Mouse (Mus musculus): ENCODE measurements around the gene Atp11b. TPM values are rescaled to one million over a fixed set of nuclear protein-coding genes. Genes with fewer than 3 reads are reported as not detected.

The Atp11b gene
- polyA plus RNA-seq, 1 experiment from 2014 or later: 31.4 TPM

DNA sequence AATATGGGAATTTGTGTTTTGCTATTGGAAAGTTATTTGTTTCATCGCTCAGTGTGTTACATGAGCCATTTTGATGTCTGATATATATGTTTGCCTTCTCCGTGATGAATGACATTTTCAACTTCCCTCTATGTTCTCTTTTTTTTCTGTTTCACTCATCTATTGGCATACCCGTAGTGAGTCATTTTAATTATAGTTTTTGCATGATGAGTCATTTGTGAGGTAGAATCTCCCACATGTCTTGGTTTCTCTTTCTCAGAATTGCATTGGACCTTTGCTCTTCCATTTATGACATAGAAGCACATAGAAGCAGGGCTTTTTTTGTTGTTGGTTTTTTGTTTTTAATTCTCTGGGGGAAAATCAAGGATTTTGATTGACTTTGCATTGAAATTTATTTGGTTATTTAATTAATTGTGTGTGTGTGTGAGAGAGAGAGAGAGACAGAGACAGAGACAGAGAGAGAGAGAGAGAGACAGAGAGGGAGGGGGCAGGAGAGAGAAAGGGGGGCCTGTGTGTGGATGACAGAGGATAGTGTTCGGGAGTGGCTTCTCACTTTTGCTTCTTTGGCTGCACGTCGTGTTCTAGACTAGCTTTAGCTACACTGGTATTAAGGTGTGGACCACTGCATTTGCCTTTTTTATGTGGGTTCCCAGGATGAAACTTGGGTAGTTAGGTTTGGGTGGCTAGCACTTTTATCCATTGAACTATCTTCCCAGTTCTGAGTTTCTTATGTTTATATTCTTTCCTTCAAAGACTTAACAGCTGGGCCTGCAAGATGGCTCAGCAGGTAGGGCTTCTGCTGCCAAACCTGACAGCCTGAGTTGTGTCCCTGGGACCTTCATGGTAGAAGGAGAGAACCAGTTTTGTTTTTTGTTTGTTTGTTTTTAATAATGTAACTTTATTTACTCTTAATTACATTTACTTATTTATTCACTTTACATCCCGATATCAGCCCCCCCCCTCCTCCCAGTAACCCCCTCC lies 11.0 kb downstream of the Atp11b start:
- 81% methylated on average over 7 of the region's 7 CpGs for WGBS
- Histone ChIP-seq H3K36me3 (ENCODE audit: insufficient read depth, low read length) (peaks cover 4% of the 10 kb centered on the region; the same call in 1 of the 2 replicates), H3K4me2 (replicated peaks; ENCODE audit: low read depth, low read length) (no peak overlapping the region), H3K9me3 (ENCODE audit: low read length) (no peaks in the 10 kb centered on the region; the same call in 1 of the 2 replicates), H3K27ac (ENCODE audit: low read length) (no peak overlapping the region), H3K9ac (replicated peaks; ENCODE audit: low read length) (no peak overlapping the region), H3K4me3 (ENCODE audit: low read length) (no peak overlapping the region), H3K4me1 (ENCODE audit: insufficient read depth, low read length) (no peaks in the 10 kb centered on the region), H3K27me3 (ENCODE audit: insufficient read depth, low read length) (no peaks in the 10 kb centered on the region)
- no peak for ATAC-seq (ENCODE audit: low FRiP score, low TSS enrichment)

DNA sequence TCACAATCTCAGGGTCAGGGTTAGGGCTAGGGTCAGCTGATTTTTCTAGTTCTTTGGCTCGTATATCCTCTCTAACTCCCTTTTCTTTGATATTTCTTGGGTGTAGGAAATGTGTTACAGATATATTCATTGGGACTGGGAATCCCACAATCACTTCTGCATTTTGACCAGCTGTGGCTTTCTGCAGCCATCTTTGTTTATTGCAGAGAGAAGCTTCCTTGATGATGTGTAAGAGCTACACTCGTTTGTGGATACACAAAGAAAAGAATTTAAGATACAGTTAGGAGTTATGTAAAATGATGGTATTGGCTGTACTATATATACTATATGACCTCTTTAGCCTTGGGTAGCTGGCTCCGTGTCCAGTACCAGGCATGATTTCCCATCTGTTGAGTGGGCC lies 25.8 kb downstream of the Atp11b start:
- no peak for ATAC-seq (ENCODE audit: low FRiP score, low TSS enrichment)
- H3K9ac ChIP-seq (replicated peaks; ENCODE audit: low read length): no peak overlapping the region
- 81% methylated on average over 3 of the region's 3 CpGs for WGBS

DNA sequence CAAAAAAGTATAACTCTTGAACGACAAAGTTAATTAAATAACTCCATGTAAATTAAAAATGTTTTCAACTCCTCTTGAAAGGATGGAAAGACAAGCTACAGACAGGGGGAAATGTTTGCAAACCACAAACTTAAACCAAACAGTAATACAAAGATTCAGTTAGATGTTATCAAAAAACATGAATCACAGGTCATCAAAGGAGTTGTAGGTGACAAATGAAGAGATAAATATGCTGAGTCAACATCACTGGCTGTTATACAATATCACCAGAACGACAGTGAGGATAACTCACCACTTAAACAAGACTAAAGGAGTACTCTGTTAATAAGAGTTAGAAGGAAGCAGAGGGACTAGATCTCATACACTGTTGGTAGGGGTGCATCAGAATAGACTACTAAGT lies 48.1 kb downstream of the Atp11b start:
- Histone ChIP-seq H3K36me3 (ENCODE audit: insufficient read depth, low read length) (peaks cover 30% of the 10 kb centered on the region), H3K9me3 (ENCODE audit: low read length) (no peaks in the 10 kb centered on the region), H3K4me3 (ENCODE audit: low read length) (no peak overlapping the region), H3K4me2 (replicated peaks; ENCODE audit: low read depth, low read length) (no peak overlapping the region), H3K27me3 (ENCODE audit: insufficient read depth, low read length) (no peaks in the 10 kb centered on the region), H3K27ac (ENCODE audit: low read length) (no peak overlapping the region), H3K4me1 (ENCODE audit: insufficient read depth, low read length) (no peaks in the 10 kb centered on the region), H3K9ac (replicated peaks; ENCODE audit: low read length) (no peak overlapping the region)
- no peak for ATAC-seq (ENCODE audit: low FRiP score, low TSS enrichment)
- 91% methylated on average over 2 of the region's 2 CpGs for WGBS

More for the DNA sequence above, 25.8 kb downstream of the Atp11b start:
- no peaks in the 10 kb centered on the region for H3K27me3 ChIP-seq (ENCODE audit: insufficient read depth, low read length)
- H3K4me3 ChIP-seq (ENCODE audit: low read length): no peak overlapping the region
- no peaks in the 10 kb centered on the region for H3K36me3 ChIP-seq (ENCODE audit: insufficient read depth, low read length)
- no peak overlapping the region for H3K27ac ChIP-seq (ENCODE audit: low read length)
- no peaks in the 10 kb centered on the region for H3K9me3 ChIP-seq (ENCODE audit: low read length)
- H3K4me1 ChIP-seq (ENCODE audit: insufficient read depth, low read length): no peaks in the 10 kb centered on the region
- no peak overlapping the region for H3K4me2 ChIP-seq (replicated peaks; ENCODE audit: low read depth, low read length)

DNA sequence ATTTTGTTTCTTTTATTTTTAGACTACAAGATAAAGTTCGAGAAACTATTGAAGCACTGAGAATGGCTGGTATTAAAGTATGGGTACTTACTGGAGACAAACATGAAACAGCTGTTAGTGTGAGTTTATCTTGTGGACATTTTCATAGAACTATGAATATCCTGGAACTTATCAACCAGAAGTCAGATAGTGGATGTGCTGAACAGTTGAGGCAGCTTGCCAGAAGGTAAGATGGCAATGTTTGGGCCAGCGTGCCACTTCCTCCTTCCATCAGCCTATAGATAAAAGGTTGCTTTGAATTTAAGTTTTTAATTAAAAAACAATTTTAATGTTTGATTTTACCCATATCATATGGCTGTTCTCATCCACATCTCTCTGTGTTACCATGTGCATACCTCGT lies 66.0 kb downstream of the Atp11b start:
- Histone ChIP-seq H3K4me2 (replicated peaks; ENCODE audit: low read depth, low read length) (no peak overlapping the region), H3K4me3 (ENCODE audit: low read length) (no peak overlapping the region), H3K4me1 (ENCODE audit: insufficient read depth, low read length) (no peaks in the 10 kb centered on the region), H3K27me3 (ENCODE audit: insufficient read depth, low read length) (no peaks in the 10 kb centered on the region), H3K9me3 (ENCODE audit: low read length) (no peaks in the 10 kb centered on the region), H3K27ac (ENCODE audit: low read length) (no peak overlapping the region), H3K9ac (replicated peaks; ENCODE audit: low read length) (no peak overlapping the region), H3K36me3 (ENCODE audit: insufficient read depth, low read length) (peaks cover 11% of the 10 kb centered on the region; the same call in 1 of the 2 replicates)
- ATAC-seq (ENCODE audit: low FRiP score, low TSS enrichment): no peak
- 88% methylated on average over 3 of the region's 3 CpGs for WGBS

DNA sequence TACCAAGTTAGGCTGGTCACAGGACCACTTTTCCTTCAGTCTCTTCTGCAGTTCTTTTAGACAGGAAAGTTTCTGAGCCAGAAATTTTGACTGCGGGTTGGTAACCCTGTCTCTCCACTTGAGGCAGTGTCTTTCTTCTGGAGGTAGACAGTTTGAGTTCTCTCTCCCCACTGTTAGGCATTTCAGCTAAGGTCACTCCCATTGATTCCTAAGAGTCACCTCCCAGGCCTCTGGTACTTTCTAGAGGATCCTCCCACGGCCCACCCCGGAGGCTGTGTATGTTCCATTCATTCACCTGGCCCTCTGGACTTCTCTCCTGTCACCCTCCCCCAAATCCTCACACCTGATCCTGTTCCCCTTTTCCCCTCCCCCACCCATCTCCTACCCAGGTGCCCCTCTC lies 68.1 kb downstream of the Atp11b start:
- Histone ChIP-seq H3K9ac (replicated peaks; ENCODE audit: low read length) (no peak overlapping the region), H3K4me2 (replicated peaks; ENCODE audit: low read depth, low read length) (no peak overlapping the region), H3K9me3 (ENCODE audit: low read length) (no peaks in the 10 kb centered on the region), H3K27me3 (ENCODE audit: insufficient read depth, low read length) (no peaks in the 10 kb centered on the region), H3K4me3 (ENCODE audit: low read length) (no peak overlapping the region), H3K27ac (ENCODE audit: low read length) (no peak overlapping the region), H3K36me3 (ENCODE audit: insufficient read depth, low read length) (peaks cover 11% of the 10 kb centered on the region; the same call in 1 of the 2 replicates), H3K4me1 (ENCODE audit: insufficient read depth, low read length) (no peaks in the 10 kb centered on the region)
- ATAC-seq (ENCODE audit: low FRiP score, low TSS enrichment): no peak
- WGBS: 90% methylated on average over 3 of the region's 3 CpGs

DNA sequence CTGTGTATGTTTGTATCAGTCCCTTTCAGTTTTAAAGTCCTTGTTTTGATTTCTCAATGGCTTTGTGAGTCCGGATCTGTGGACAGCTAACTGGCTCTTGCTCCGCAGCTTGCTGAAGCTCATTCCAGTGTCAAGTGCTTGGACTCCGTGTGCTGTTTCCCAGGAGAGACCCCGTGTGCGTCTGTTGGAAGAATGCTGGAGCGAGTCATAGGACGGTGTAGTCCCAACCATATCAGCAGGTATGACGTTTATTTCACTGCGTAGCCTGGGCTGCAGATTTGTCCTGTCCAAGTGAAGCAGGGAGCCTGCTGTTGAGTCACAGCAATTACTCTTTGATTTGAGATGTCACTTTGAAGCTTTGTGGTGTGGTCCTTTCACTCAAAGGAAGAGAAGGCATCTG lies 95.4 kb downstream of the Atp11b start:
- no peaks in the 10 kb centered on the region for H3K4me1 ChIP-seq (ENCODE audit: insufficient read depth, low read length)
- H3K4me2 ChIP-seq (replicated peaks; ENCODE audit: low read depth, low read length): no peak overlapping the region
- no peak for ATAC-seq (ENCODE audit: low FRiP score, low TSS enrichment)
- H3K9me3 ChIP-seq (ENCODE audit: low read length): no peaks in the 10 kb centered on the region
- H3K9ac ChIP-seq (replicated peaks; ENCODE audit: low read length): no peak overlapping the region
- WGBS: 94% methylated on average over 9 of the region's 9 CpGs
- peaks cover 13% of the 10 kb centered on the region for H3K36me3 ChIP-seq (ENCODE audit: insufficient read depth, low read length)
- H3K27me3 ChIP-seq (ENCODE audit: insufficient read depth, low read length): no peaks in the 10 kb centered on the region
- no peak overlapping the region for H3K4me3 ChIP-seq (ENCODE audit: low read length)
- no peak overlapping the region for H3K27ac ChIP-seq (ENCODE audit: low read length)

DNA sequence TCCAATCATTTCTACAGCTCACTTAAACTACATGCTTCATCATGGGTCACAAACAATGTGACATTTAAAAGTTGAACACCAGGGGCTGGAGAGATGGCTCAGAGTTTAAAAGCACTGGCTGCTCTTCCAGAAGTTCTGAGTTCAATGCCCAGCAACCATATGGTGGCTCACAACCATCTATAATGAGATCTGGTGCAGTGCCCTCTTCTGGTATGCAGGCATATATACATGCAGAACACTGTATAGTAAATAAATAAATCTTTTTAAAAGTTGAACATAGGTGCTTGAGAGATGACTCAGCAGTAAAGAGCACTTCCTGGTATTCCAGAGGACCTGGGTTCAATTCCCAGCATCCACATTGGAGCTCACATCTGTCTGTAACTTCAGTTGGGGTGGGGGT lies 129.4 kb downstream of the Atp11b start:
- Histone ChIP-seq H3K27ac (ENCODE audit: low read length) (no peak overlapping the region), H3K27me3 (ENCODE audit: insufficient read depth, low read length) (no peaks in the 10 kb centered on the region), H3K4me1 (ENCODE audit: insufficient read depth, low read length) (no peaks in the 10 kb centered on the region), H3K9ac (replicated peaks; ENCODE audit: low read length) (no peak overlapping the region), H3K36me3 (ENCODE audit: insufficient read depth, low read length) (no peaks in the 10 kb centered on the region), H3K4me3 (ENCODE audit: low read length) (no peak overlapping the region), H3K9me3 (ENCODE audit: low read length) (no peaks in the 10 kb centered on the region), H3K4me2 (replicated peaks; ENCODE audit: low read depth, low read length) (no peak overlapping the region)
- ATAC-seq (ENCODE audit: low FRiP score, low TSS enrichment): no peak

DNA sequence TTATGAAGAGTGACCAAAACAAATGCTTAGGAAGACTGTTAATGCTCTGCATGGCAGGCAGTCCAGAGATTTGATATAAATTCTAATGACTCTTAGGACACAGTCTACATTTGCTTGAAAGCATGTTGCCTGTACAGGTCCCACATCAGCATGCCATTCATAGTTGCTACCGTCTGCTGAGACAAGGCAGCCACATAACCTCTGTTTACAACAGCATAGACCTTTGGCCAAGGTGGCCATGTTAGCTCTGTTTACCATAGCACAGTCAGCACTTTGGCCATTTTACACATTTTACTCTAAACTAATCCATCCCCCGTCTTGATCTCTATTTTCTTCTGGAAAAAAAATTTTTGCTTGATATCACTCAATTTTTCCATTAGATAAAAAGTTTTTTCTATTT lies 135.6 kb downstream of the Atp11b start:
- Histone ChIP-seq H3K9me3 (ENCODE audit: low read length) (no peaks in the 10 kb centered on the region), H3K4me3 (ENCODE audit: low read length) (no peak overlapping the region), H3K4me1 (ENCODE audit: insufficient read depth, low read length) (no peaks in the 10 kb centered on the region), H3K9ac (replicated peaks; ENCODE audit: low read length) (no peak overlapping the region), H3K27ac (ENCODE audit: low read length) (no peak overlapping the region), H3K27me3 (ENCODE audit: insufficient read depth, low read length) (no peaks in the 10 kb centered on the region), H3K4me2 (replicated peaks; ENCODE audit: low read depth, low read length) (no peak overlapping the region), H3K36me3 (ENCODE audit: insufficient read depth, low read length) (peaks cover 13% of the 10 kb centered on the region; the same call in 1 of the 2 replicates)
- 85% methylated on average over 2 of the region's 2 CpGs for WGBS
- ATAC-seq (ENCODE audit: low FRiP score, low TSS enrichment): no peak

DNA sequence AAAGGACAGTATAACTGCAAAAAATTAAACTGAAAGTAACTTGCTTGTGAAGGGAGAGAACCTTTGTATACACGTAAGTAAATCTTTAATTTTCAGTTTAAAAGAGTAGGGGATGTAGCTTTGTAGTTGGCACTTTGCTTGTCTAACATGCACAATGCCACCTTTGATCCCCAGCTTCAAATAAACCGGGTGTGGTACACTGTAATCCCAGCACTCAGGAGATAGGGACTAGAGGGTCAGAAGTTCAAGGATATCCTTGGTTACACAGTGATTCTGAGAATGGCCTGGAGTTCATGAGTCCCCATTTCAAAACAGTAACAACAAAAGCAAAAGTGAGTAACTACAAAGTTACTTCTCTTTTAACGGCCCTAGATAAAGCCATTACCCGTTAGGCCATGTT lies 137.2 kb downstream of the Atp11b start:
- 91% methylated on average over 4 of the region's 4 CpGs for WGBS
- H3K36me3 ChIP-seq (ENCODE audit: insufficient read depth, low read length): peaks cover 13% of the 10 kb centered on the region; the same call in 1 of the 2 replicates
- no peak overlapping the region for H3K9ac ChIP-seq (replicated peaks; ENCODE audit: low read length)
- no peak overlapping the region for H3K4me2 ChIP-seq (replicated peaks; ENCODE audit: low read depth, low read length)
- H3K27me3 ChIP-seq (ENCODE audit: insufficient read depth, low read length): no peaks in the 10 kb centered on the region
- H3K9me3 ChIP-seq (ENCODE audit: low read length): no peaks in the 10 kb centered on the region
- no peak for ATAC-seq (ENCODE audit: low FRiP score, low TSS enrichment)
- no peak overlapping the region for H3K27ac ChIP-seq (ENCODE audit: low read length)
- H3K4me1 ChIP-seq (ENCODE audit: insufficient read depth, low read length): no peaks in the 10 kb centered on the region
- no peak overlapping the region for H3K4me3 ChIP-seq (ENCODE audit: low read length)

DNA sequence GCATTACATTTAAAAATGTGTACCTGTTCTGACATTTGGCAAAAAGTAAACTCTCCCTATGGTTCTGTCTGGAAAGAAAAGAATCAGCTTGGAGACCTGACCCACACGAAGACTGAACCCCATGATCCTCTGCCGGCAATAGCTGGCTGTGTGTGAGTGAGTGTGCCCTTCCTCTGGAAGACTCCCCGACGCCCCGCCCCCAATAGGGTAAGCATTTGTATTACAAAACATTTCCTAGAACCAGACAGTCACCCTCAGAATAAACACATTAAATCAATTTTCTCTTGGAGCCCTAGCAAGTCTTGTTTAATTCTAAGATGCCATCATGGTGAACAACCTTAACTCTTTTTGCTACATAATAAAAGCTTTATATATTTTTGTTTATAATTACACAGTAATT lies 139.2 kb downstream of the Atp11b start:
- no peak overlapping the region for H3K27ac ChIP-seq (ENCODE audit: low read length)
- H3K36me3 ChIP-seq (ENCODE audit: insufficient read depth, low read length): peaks cover 18% of the 10 kb centered on the region; the same call in 1 of the 2 replicates
- H3K9me3 ChIP-seq (ENCODE audit: low read length): no peaks in the 10 kb centered on the region
- H3K9ac ChIP-seq (replicated peaks; ENCODE audit: low read length): no peak overlapping the region
- no peak for ATAC-seq (ENCODE audit: low FRiP score, low TSS enrichment)
- no peak overlapping the region for H3K4me3 ChIP-seq (ENCODE audit: low read length)
- no peak overlapping the region for H3K4me2 ChIP-seq (replicated peaks; ENCODE audit: low read depth, low read length)
- H3K27me3 ChIP-seq (ENCODE audit: insufficient read depth, low read length): no peaks in the 10 kb centered on the region
- WGBS: 80% methylated on average over 5 of the region's 5 CpGs
- H3K4me1 ChIP-seq (ENCODE audit: insufficient read depth, low read length): no peaks in the 10 kb centered on the region
